Mouse (Mus musculus) gastrocnemius, adult 2 months (tissue): ENCODE measurements at regions not wholly inside any gene's neighbourhood (a gene's known extent, or its start where the extent isn't known, plus 50 kb on each side); places are given as distances from the start of the nearest gene placed in this dataset.

Experiments used
- DNase-seq: peaks from one replicate; pipeline ENCODE4 v3.0.0; 2022
- H3K27ac ChIP-seq: fragments of 200-600 bp; 2 replicates; pipeline ENCODE4 v1.8.1; 2022; ENCODE audit warnings: mild to moderate bottlenecking
- H3K4me3 ChIP-seq: fragments of 200-600 bp; 2 replicates; pipeline ENCODE4 v1.8.1; 2022; ENCODE audit warnings: mild to moderate bottlenecking, moderate library complexity
- CTCF ChIP-seq: fragments of 200-600 bp; IDR thresholded peaks from 2 replicates; pipeline ENCODE4 v1.8.1; 2022; ENCODE audit warnings: antibody characterized with exemption, mild to moderate bottlenecking, moderate library complexity
- intact Hi-C: fragments of 180-260 bp; cut with DNase I; formaldehyde crosslinking; loops from one replicate; pipeline ENCODE4 v1.15.1; 2025

- peak overlapping the region; percentile 50; the same call in 1 of the 2 replicates for H3K27ac ChIP-seq
- DNase-seq = peak; percentile 41
- intact Hi-C loops = no loop called here
- no peak overlapping the region for H3K4me3 ChIP-seq
- TF ChIP-seq CTCF = no peak
Observed at GRCm38 (mm10) chr7:72639566-72639965, 333.2 kb upstream of the Mctp2 start.

DNA sequence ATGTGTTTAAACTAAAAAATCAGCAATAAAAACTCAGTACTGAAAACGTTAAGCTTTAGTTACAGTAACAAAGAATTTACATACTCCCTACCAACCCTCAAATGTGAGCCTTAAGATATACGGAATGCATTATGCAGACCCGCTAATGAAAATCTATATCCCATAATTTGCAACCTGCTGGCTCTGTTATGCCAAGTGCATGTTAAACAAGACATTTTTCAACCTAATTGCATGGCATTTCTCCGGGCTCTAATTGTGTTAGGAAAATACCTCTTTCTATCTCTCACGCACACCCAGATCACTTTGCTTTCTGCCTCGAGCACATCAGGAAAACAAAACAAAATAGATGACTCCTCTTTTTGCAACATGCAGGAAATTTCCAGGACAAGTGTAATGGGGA lies 368.6 kb upstream of the Mctp2 start:
- intact Hi-C loops = no loop called here
- TF ChIP-seq CTCF = no peak
- Histone ChIP-seq H3K27ac (no peak overlapping the region), H3K4me3 (no peak overlapping the region)
- no peak for DNase-seq

DNA sequence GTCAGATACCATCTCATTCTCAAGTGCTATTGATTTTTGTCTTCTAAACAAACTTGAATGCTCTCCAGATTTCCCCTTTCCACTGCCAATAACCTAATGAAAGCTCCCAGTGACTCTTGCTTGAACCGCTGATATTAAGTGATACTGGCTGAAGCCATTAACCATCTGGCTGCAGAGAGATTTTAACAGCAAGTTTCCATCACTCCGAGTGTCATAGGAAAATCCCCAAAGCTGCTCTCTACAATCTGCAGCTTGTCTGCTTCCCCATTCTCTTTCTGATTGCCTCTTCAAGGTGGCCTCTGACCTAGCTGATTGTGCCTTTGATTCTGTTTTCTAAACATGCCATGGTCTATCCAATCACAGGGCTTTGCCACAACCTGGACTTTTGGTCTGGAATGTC lies 379.4 kb upstream of the Mctp2 start:
- Histone ChIP-seq H3K27ac (no peak overlapping the region), H3K4me3 (no peak overlapping the region)
- DNase-seq = no peak
- intact Hi-C loops = no loop called here
- TF ChIP-seq CTCF = no peak

DNA sequence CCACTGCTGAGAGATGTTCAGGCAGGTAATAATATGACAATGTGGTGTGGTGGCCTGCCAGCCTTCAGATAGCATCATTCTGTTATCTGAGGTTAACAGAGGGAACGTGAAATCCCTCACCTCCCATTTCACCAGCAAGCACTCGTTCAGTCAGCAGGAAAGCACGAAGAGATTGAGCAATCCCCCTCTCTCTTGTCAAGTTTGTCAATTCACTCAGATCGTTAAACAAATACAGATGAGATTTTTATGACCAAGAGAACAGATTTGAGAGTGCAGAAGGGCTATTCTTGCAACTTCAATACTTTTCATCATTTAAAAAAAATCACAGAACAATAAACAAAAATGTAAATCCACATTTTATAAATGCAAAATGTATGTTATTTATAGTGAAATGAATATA lies 380.9 kb upstream of the Mctp2 start:
- H3K27ac ChIP-seq = no peak overlapping the region
- no peak for TF ChIP-seq CTCF
- no peak for DNase-seq
- no peak overlapping the region for H3K4me3 ChIP-seq
- intact Hi-C loops = no loop called here

DNA sequence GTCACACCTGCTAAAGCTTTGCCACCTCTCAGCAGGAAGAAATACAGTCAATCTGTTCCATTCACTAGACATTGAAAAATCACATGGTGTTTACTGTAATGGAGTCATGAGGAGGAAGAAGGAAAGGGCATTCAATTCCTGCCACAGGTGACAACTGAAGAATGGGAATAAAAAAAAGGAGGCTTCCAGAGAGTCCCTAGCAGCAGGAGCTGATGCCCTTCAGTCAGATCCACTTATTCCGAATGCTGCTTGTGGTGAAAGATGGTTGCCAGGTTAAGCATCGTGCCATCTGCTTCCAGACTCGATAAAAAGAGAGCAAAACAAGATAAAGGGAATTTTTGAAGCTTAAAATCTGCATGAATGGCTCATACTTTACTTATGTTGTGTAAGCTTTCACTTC lies 385.0 kb upstream of the Mctp2 start:
- H3K4me3 ChIP-seq = no peak overlapping the region
- intact Hi-C loops = no loop called here
- no peak overlapping the region for H3K27ac ChIP-seq
- DNase-seq = no peak
- TF ChIP-seq CTCF = no peak

GRCm38 (mm10) chr7:72691859-72692258 lies 385.5 kb upstream of the Mctp2 start:
- intact Hi-C loops = no loop called here

DNA sequence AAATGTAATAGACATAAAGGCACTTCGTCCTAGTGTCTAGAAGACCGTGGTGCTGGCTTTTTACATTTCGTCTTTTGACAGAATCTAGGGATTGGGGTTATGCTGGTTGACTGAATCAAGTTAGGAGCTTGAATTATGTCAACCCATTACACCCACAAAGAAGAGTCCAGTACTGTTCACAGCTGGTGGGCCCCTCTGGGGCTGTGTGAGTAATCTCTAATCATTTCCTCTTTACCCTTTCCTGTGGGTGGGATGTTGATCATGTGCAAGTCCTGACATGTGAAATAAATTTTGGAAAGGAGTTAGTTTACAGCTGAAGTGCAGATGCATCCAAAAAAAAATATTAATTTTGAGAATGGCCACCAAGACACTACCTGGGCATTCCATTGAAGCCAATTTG lies 390.3 kb upstream of the Mctp2 start:
- peak; percentile 17 for DNase-seq
- H3K27ac ChIP-seq = no peak overlapping the region
- intact Hi-C loops = no loop called here
- H3K4me3 ChIP-seq = no peak overlapping the region
- TF ChIP-seq CTCF = no peak

More at GRCm38 (mm10) chr7:72691859-72692258, 385.5 kb upstream of the Mctp2 start:
- no peak for DNase-seq
- Histone ChIP-seq H3K27ac (no peak overlapping the region), H3K4me3 (no peak overlapping the region)
- TF ChIP-seq CTCF = no peak

GRCm38 (mm10) chr7:72703652-72704341 lies 397.4 kb upstream of the Mctp2 start:
- TF ChIP-seq CTCF = no peak
- no peak for DNase-seq
- Histone ChIP-seq H3K27ac (no peak overlapping the region), H3K4me3 (no peak overlapping the region)
- intact Hi-C loops = no loop called here

DNA sequence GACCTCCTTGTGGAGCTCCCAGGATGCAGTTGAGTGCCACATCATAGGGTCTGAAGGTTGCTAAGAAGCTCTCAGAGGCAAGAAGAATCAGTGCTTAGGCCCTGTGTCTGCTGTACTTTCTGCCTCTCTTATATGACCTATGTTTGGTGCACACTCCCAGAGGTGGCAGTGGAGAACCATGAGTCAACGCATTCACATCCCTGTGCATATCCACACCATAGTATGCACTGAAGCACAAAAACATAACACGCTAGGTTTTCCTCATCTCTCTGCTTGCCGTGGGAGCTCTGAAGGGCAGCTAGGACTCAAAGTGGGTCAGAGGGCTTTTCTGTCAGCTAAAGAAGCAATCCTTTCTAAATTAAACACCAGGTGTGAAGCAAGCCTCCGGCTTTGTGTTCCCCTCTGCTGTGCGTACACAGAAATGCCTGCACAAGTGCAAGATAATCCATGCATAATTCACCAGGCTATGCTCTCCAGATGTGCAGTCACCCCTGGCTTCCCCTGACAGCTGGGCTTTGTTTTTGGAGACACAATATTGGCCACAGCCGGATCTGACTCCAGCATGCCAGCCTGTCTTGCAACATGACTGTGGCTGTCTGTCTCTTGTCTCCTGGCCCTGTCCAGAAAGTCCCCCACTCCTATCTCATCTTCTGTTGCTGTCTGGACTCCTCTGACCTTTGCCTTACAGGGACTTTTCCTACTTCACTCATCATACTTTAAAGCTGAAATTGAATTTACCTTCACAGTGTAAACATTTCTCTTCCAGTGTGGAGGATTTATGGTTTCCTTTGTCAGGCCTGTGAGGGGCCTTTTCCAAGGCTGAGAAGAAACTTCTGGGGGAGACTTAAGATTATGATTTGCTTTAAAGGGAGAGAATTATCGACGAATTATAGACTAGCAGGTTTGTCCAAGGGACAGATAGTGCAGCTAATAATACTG lies 405.1 kb upstream of the Mctp2 start:
- no peak for TF ChIP-seq CTCF
- intact Hi-C loops = no loop called here
- Histone ChIP-seq H3K27ac (no peak overlapping the region), H3K4me3 (no peak overlapping the region)
- no peak for DNase-seq

GRCm38 (mm10) chr7:72715401-72715800 lies 409.0 kb upstream of the Mctp2 start:
- no peak overlapping the region for H3K4me3 ChIP-seq
- no peak for DNase-seq
- H3K27ac ChIP-seq = no peak overlapping the region
- intact Hi-C loops = no loop called here
- TF ChIP-seq CTCF = no peak

GRCm38 (mm10) chr7:72716051-72716450 lies 409.6 kb upstream of the Mctp2 start:
- no peak for DNase-seq
- Histone ChIP-seq H3K4me3 (no peak overlapping the region), H3K27ac (no peak overlapping the region)
- TF ChIP-seq CTCF = no peak
- intact Hi-C loops = no loop called here

DNA sequence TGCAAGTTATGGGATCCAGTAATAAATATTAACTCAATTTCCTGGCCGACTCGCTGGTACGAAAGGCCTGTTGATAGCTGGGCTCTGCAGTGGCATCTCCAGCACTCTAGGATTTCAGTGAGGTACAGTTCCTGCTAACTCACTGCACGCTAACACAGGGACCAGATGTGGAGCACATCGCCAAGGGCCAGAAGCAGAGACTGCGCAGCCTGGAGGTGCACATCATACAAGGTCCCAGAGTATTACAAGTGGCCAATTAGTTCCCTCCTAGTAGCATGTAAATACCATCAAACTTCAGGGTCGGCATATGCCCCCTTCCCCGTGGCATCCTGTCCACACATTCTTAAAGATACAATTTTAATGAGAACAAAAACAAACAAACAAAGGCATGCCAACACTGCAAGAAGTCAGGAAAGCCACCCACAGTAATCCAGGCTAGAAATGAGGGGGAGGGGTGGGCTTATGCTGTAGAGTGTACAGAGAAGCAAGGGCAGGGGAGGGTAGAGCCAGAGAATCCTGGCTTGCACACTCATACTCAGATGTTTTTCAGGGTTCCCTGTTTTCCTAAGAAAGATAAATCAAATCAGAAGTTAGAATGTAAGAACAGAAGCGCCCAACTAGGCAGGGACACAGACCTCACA lies 419.9 kb upstream of the Mctp2 start:
- DNase-seq = no peak
- TF ChIP-seq CTCF = no peak
- Histone ChIP-seq H3K4me3 (no peak overlapping the region), H3K27ac (no peak overlapping the region)
- intact Hi-C loops = no loop called here

DNA sequence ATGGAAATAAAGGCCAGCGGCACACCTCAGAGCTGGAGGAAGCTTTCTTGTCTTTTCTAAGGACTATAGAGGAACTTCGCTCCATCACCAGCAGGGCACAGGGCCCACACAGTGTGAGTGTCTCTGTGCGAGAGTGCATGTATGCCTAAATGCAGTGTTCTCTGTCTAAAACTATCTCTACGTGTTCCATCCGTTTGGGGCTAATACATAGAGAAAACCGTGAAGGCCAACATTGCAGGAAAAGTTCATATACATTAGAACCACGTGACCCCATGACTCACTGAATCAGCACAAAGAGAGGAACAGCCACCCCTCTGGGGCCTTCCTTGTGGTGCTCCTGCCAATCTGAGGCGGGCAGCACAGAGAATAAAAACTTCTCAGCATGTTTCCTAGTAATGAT lies 431.4 kb upstream of the Mctp2 start:
- H3K4me3 ChIP-seq = no peak overlapping the region
- intact Hi-C loops = no loop called here
- no peak for DNase-seq
- no peak for TF ChIP-seq CTCF
- no peak overlapping the region for H3K27ac ChIP-seq
